Mouse (Mus musculus): ENCODE results near the gene Foxi3.

The Foxi3 gene

DNA sequence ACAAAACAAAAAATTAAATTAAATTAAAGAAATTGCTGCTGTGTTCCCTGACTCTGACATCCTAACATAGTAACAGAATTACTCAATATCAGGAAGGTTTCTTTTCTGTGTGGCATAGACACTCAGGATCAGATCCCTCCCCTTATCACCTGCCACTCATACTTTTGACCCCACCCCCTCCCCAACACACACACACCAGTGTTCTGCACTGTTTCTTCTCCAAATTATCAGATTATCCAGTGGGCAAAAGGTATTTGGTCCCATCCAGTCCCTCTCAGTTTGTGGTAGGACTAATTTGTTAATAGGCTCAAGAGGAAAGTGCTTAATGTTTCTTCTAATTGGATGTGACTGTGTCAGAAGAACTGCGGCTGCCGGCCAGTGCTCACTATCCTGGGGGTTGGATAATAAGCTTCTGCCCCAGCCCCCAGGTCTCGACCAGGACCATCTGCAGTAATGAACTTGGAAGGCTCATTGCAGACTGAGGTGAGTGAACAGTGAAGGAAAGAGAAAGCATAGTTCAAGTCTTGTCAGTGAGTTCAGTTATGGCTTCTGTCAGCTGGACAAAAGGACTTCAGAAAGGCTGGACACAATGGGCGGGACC, 39.9 kb downstream of the Foxi3 start:
- no peak for DNase-seq (ENCODE audit: low spot score)

DNA sequence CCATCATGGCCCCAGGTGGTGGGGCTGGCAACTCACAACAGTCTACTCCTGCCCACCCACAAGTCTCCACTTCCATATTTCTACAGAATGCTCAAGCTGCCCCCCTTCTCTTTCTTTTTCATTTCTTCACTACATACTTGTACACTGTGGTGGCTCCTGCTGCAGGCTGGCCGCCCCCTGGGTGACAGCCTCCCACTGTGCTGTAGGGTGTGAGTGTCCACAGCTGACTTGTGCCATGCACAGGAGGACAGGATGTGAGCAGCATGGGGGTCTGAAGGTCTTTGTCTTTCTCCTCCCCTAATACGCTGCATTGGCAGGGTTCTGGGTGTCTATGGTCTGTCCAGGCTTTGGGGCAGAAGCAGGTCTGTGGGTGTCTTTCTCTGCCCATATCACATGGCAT, 46.3 kb downstream of the Foxi3 start:
- no peak for DNase-seq (ENCODE audit: low spot score)

DNA sequence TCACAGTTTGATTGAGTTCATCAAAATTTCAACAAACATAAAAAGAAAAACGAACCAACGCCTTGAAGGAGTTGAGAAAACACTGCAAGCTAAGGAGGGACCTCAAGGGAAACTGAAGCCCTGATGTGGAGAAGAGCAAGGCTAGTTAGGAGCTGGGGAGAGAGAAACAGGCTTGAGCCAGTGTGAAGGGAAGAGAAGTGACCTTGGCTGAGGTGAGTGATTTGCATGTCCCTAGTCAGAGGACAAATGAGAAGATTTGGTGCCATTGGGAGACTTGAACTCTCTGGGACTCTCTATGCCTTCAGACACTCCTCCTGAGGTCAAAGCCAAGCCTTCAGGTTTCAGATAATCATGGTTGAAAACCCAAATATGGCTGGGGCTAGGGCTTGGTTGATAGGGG, 47.8 kb downstream of the Foxi3 start:
- no peak for DNase-seq (ENCODE audit: low spot score)

All from ovary, adult 18-20 months (tissue).